Mouse (Mus musculus) bone marrow macrophage, adult 2 months (primary cell): ENCODE measurements around the gene Cabp1.

Source experiments
- CTCF ChIP-seq: IDR thresholded peaks from 2 replicates; pipeline ENCODE4 v1.5.1; 2012; ENCODE audit warnings: low read depth, mild to moderate bottlenecking, low read length, moderate library complexity
- POLR2A ChIP-seq: IDR thresholded peaks from 2 replicates; pipeline ENCODE4 v1.6.1; 2012; ENCODE audit warnings: mild to moderate bottlenecking, low read depth, low read length, borderline replicate concordance

- TF ChIP-seq CTCF (no peak), POLR2A (no peak)
Observed at GRCm38 (mm10) chr5:115212451-115212850, 18.3 kb upstream of the Cabp1 start.
